In genomic region chr9:83628669-83629612, GRCm38 (mm10) we compare ENCODE assay signal across 9 mouse cellular contexts.
DNase-seq lines count a peak whose midpoint lies in the region; ATAC-seq and TF ChIP-seq lines count a peak whose summit lies in the region.
"Had no signal": no experiment of that assay in that cellular context is flagged by ENCODE, and none has a peak within 500 bp of the region (broad histone marks: within the 10 kb centered on the region; RNA-seq: fewer than 3 reads in every experiment).

No protein-coding gene starts in this region.

- H3K4me3 ChIP-seq in heart, embryonic 13.5 days, result no peak overlapping the region
- H3K4me3 ChIP-seq in forebrain, embryonic 12.5 days (replicated peaks), result 0 out of 2 replicates have a peak overlapping the region, but pooled peaks have one; percentile 5
- no peak overlapping the region for H3K4me3 ChIP-seq in intestine, postnatal 0 days (ENCODE audit: low read depth, low read length)
- H3K4me3 ChIP-seq in neural tube, embryonic 15.5 days (replicated peaks), result no peak overlapping the region

- no peak overlapping the region for H3K27ac ChIP-seq in heart, embryonic 13.5 days (replicated peaks)
- H3K27ac ChIP-seq in forebrain, embryonic 12.5 days, result peak overlapping the region; percentile 83
- no peak overlapping the region for H3K27ac ChIP-seq in intestine, postnatal 0 days (ENCODE audit: low read depth, low read length)
- peak overlapping the region; percentile 81 for H3K27ac ChIP-seq in neural tube, embryonic 15.5 days (replicated peaks)

- ATAC-seq in heart, embryonic 13.5 days (ENCODE audit: extremely low read depth, insufficient number of reproducible peaks, low FRiP score, low TSS enrichment), result no peak
- peak; percentile 82 for ATAC-seq in forebrain, embryonic 12.5 days (ENCODE audit: low FRiP score)
- ATAC-seq in intestine, postnatal 0 days, result no peak
- ATAC-seq in neural tube, embryonic 15.5 days (ENCODE audit: low FRiP score), result peak; percentile 82

- H3K27me3 ChIP-seq in heart, embryonic 13.5 days (replicated peaks), result no peaks in the 10 kb centered on the region
- no peaks in the 10 kb centered on the region for H3K27me3 ChIP-seq in forebrain, embryonic 12.5 days
- no peaks in the 10 kb centered on the region for H3K27me3 ChIP-seq in intestine, postnatal 0 days (replicated peaks; ENCODE audit: control insufficient read depth, insufficient read depth, low read length)
- no peaks in the 10 kb centered on the region for H3K27me3 ChIP-seq in neural tube, embryonic 15.5 days (replicated peaks)

- peaks cover 9% of the 10 kb centered on the region for H3K4me1 ChIP-seq in heart, embryonic 13.5 days
- H3K4me1 ChIP-seq in forebrain, embryonic 12.5 days, result peaks cover 11% of the 10 kb centered on the region
- no peaks in the 10 kb centered on the region for H3K4me1 ChIP-seq in intestine, postnatal 0 days (replicated peaks; ENCODE audit: control insufficient read depth, insufficient read depth, low read length)
- peaks cover 19% of the 10 kb centered on the region for H3K4me1 ChIP-seq in neural tube, embryonic 15.5 days

- H3K9me3 ChIP-seq in heart, embryonic 13.5 days, result no peaks in the 10 kb centered on the region
- no peaks in the 10 kb centered on the region for H3K9me3 ChIP-seq in forebrain, embryonic 12.5 days
- H3K9me3 ChIP-seq in intestine, postnatal 0 days (ENCODE audit: control insufficient read depth), result no peaks in the 10 kb centered on the region
- no peaks in the 10 kb centered on the region for H3K9me3 ChIP-seq in neural tube, embryonic 15.5 days (replicated peaks)

- H3K4me2 ChIP-seq in heart, embryonic 13.5 days, result peak overlapping the region; percentile 46
- H3K4me2 ChIP-seq in forebrain, embryonic 12.5 days, result 0 out of 2 replicates have a peak overlapping the region, but pooled peaks have one; percentile 8
- H3K4me2 ChIP-seq in intestine, postnatal 0 days (replicated peaks; ENCODE audit: low read depth), result peak overlapping the region; percentile 27; the same call in 1 of the 2 replicates
- H3K4me2 ChIP-seq in neural tube, embryonic 15.5 days, result peak overlapping the region; percentile 40

- TF ChIP-seq CTCF in intestine, postnatal 0 days (IDR thresholded peaks at IDR 0.05; ENCODE audit: low read depth), result no peak

- no peaks in the 10 kb centered on the region for H3K36me3 ChIP-seq in heart, embryonic 13.5 days
- H3K36me3 ChIP-seq in forebrain, embryonic 12.5 days (replicated peaks), result no peaks in the 10 kb centered on the region
- no peaks in the 10 kb centered on the region for H3K36me3 ChIP-seq in intestine, postnatal 0 days (ENCODE audit: control insufficient read depth, insufficient read depth)
- H3K36me3 ChIP-seq in neural tube, embryonic 15.5 days, result no peaks in the 10 kb centered on the region

- DNase-seq in heart, postnatal 14 days, result no peak
- no peak for DNase-seq in cerebellum, postnatal 14 days
- DNase-seq in natural killer cell, adult 2 months (ENCODE audit: low spot score in 2 of 2), result no peak
- DNase-seq in frontal cortex, postnatal 36 days (ENCODE audit: low spot score in 2 of 2), result no peak
- DNase-seq: lung, postnatal 4 days had no signal

- H3K9ac ChIP-seq in heart, embryonic 13.5 days, result peak overlapping the region; percentile 48; the same call in 1 of the 2 replicates
- no peak overlapping the region; the same call in 1 of the 2 replicates for H3K9ac ChIP-seq in forebrain, embryonic 12.5 days
- no peak overlapping the region for H3K9ac ChIP-seq in intestine, postnatal 0 days (ENCODE audit: low read depth, low read length)
- peak overlapping the region; percentile 26; the same call in 1 of the 2 replicates for H3K9ac ChIP-seq in neural tube, embryonic 15.5 days (replicated peaks)

- intact Hi-C loops in heart, postnatal 14 days (cut with DNase I), result no loop called here

- WGBS in heart, embryonic 13.5 days, result 29% methylated on average over 19 of the region's 19 CpGs
- 34% methylated on average over 19 of the region's 19 CpGs for WGBS in forebrain, embryonic 12.5 days
- 36% methylated on average over 19 of the region's 19 CpGs for WGBS in intestine, postnatal 0 days
- WGBS in neural tube, embryonic 15.5 days, result 20% methylated on average over 19 of the region's 19 CpGs

Comparison
In these comparisons a context has a peak if more than half of its experiments do, and no peak if none do; other contexts are left out.
1. ATAC-seq: peak in forebrain, embryonic 12.5 days (single experiment) and neural tube, embryonic 15.5 days (single experiment); none in heart, embryonic 13.5 days (single experiment) and intestine, postnatal 0 days (single experiment).
2. H3K27ac ChIP-seq: peak in forebrain, embryonic 12.5 days (single experiment) and neural tube, embryonic 15.5 days (single experiment); none in heart, embryonic 13.5 days (single experiment) and intestine, postnatal 0 days (single experiment).
3. H3K9ac ChIP-seq: peak in heart, embryonic 13.5 days (single experiment) and neural tube, embryonic 15.5 days (single experiment); none in forebrain, embryonic 12.5 days (single experiment) and intestine, postnatal 0 days (single experiment).
4. Peak in every context shown above with its lines, with median percentiles within 50 percentile points of each other: H3K4me2 ChIP-seq.